ENCODE assay signal across 30 mouse cellular contexts in genomic region chr12:56670795-56671194, GRCm38 (mm10). TPM values are rescaled to one million over a fixed set of nuclear protein-coding genes. Genes with fewer than 3 reads are reported as not detected.
DNase-seq lines count a peak whose midpoint lies in the region; ATAC-seq and TF ChIP-seq lines count a peak whose summit lies in the region.
"Had no signal": no experiment of that assay in that cellular context is flagged by ENCODE, and none has a peak within 500 bp of the region (broad histone marks: within the 10 kb centered on the region; RNA-seq: fewer than 3 reads in every experiment).

No protein-coding gene starts in this region.

- no peak overlapping the region for H3K27ac ChIP-seq in heart, embryonic 10.5 days
- H3K27ac ChIP-seq in MEL (ENCODE audit: control insufficient read depth, low read depth, low read length): no peak overlapping the region
- H3K27ac ChIP-seq in limb, embryonic 12.5 days: peak overlapping the region; percentile 66
- H3K27ac ChIP-seq in limb, embryonic 15.5 days: peak overlapping the region; percentile 29; the same call in 1 of the 2 replicates
- H3K27ac ChIP-seq in hindbrain, embryonic 10.5 days: no peak overlapping the region
- H3K27ac ChIP-seq: embryonic facial prominence, embryonic 13.5 days; embryonic facial prominence, embryonic 15.5 days; forebrain, embryonic 10.5 days; forebrain, embryonic 12.5 days had no signal

- H3K27me3 ChIP-seq in heart, embryonic 10.5 days (ENCODE audit: insufficient read depth, poor library complexity, severe bottlenecking): no peaks in the 10 kb centered on the region
- H3K27me3 ChIP-seq in MEL (ENCODE audit: control insufficient read depth in 1 of 2, insufficient read depth in 2 of 2, low read length in 2 of 2): no peaks in the 10 kb centered on the region; a peak in 2 of 4 replicates
- peaks cover 7% of the 10 kb centered on the region; the same call in 1 of the 2 replicates for H3K27me3 ChIP-seq in limb, embryonic 12.5 days
- H3K27me3 ChIP-seq in limb, embryonic 15.5 days: 0 out of 2 replicates have a peak, but pooled peaks cover 2% of the 10 kb centered on the region
- peaks cover 13% of the 10 kb centered on the region; the same call in 1 of the 2 replicates for H3K27me3 ChIP-seq in hindbrain, embryonic 10.5 days (ENCODE audit: insufficient read depth, poor library complexity, severe bottlenecking)
- H3K27me3 ChIP-seq: embryonic facial prominence, embryonic 15.5 days had no signal

- TF ChIP-seq EP300 in MEL (IDR thresholded peaks at IDR 0.05; ENCODE audit: low read depth in 1 of 2, low read length in 2 of 2): no peak

- H3K9ac ChIP-seq in MEL (ENCODE audit: control insufficient read depth, low read depth, low read length, poor library complexity, severe bottlenecking): no peak overlapping the region
- no peak overlapping the region for H3K9ac ChIP-seq in limb, embryonic 12.5 days (replicated peaks)
- no peak overlapping the region for H3K9ac ChIP-seq in limb, embryonic 15.5 days
- H3K9ac ChIP-seq: embryonic facial prominence, embryonic 13.5 days; embryonic facial prominence, embryonic 15.5 days; forebrain, embryonic 12.5 days had no signal

- no peaks in the 10 kb centered on the region for H3K79me2 ChIP-seq in MEL (ENCODE audit: control insufficient read depth, insufficient read depth, low read length, poor library complexity)

- no peak for ATAC-seq in limb, embryonic 12.5 days (ENCODE audit: insufficient number of reproducible peaks, insufficient read depth, low FRiP score, low TSS enrichment, low read depth)
- ATAC-seq in limb, embryonic 15.5 days (ENCODE audit: insufficient number of reproducible peaks, low FRiP score, low TSS enrichment, low read depth): no peak
- ATAC-seq: CD4-positive, CD25-positive, alpha-beta regulatory T cell, adult 4 months; forebrain, embryonic 14.5 days; forebrain, embryonic 16.5 days had no signal

- intact Hi-C loops in left cerebral cortex, postnatal 25 days (cut with DNase I): no loop called here

- H3K4me2 ChIP-seq in limb, embryonic 12.5 days: no peak overlapping the region
- H3K4me2 ChIP-seq in limb, embryonic 15.5 days: peak overlapping the region; percentile 28; the same call in 1 of the 2 replicates
- H3K4me2 ChIP-seq: embryonic facial prominence, embryonic 15.5 days; forebrain, embryonic 12.5 days had no signal

- H3K4me1 ChIP-seq in heart, embryonic 10.5 days: no peaks in the 10 kb centered on the region
- H3K4me1 ChIP-seq in MEL (ENCODE audit: control insufficient read depth in 1 of 2, insufficient read depth in 2 of 2, low read length in 2 of 2): peaks cover 3 to 6% of the 10 kb centered on the region in 2 experiments; a peak in 2 of 4 replicates
- peaks cover 18% of the 10 kb centered on the region for H3K4me1 ChIP-seq in limb, embryonic 12.5 days (replicated peaks)
- H3K4me1 ChIP-seq in limb, embryonic 15.5 days: 0 out of 2 replicates have a peak, but pooled peaks cover 3% of the 10 kb centered on the region
- no peaks in the 10 kb centered on the region for H3K4me1 ChIP-seq in hindbrain, embryonic 10.5 days (replicated peaks)
- H3K4me1 ChIP-seq: embryonic facial prominence, embryonic 15.5 days; forebrain, embryonic 12.5 days had no signal

- H3K4me3 ChIP-seq in heart, embryonic 10.5 days: no peak overlapping the region
- no peak overlapping the region for H3K4me3 ChIP-seq in MEL (ENCODE audit: control insufficient read depth in 1 of 2, insufficient read depth in 1 of 2, low read depth in 2 of 2, low read length in 2 of 2)
- no peak overlapping the region for H3K4me3 ChIP-seq in limb, embryonic 12.5 days (replicated peaks)
- no peak overlapping the region for H3K4me3 ChIP-seq in limb, embryonic 15.5 days
- no peak overlapping the region for H3K4me3 ChIP-seq in hindbrain, embryonic 10.5 days
- H3K4me3 ChIP-seq: embryonic facial prominence, embryonic 13.5 days; embryonic facial prominence, embryonic 15.5 days; erythroblast, embryonic 14.5 days; forebrain, embryonic 10.5 days; forebrain, embryonic 12.5 days had no signal

- H3K36me3 ChIP-seq in heart, embryonic 10.5 days: no peaks in the 10 kb centered on the region
- peaks cover 0 to 5% of the 10 kb centered on the region in 2 experiments; a peak in 2 of 4 replicates for H3K36me3 ChIP-seq in MEL (ENCODE audit: control insufficient read depth in 1 of 2, insufficient read depth in 2 of 2, low read length in 2 of 2)
- no peaks in the 10 kb centered on the region for H3K36me3 ChIP-seq in limb, embryonic 12.5 days
- H3K36me3 ChIP-seq in limb, embryonic 15.5 days: no peaks in the 10 kb centered on the region
- no peaks in the 10 kb centered on the region for H3K36me3 ChIP-seq in hindbrain, embryonic 10.5 days
- H3K36me3 ChIP-seq: embryonic facial prominence, embryonic 13.5 days; embryonic facial prominence, embryonic 15.5 days; forebrain, embryonic 10.5 days; forebrain, embryonic 12.5 days; G1E had no signal

- DNase-seq in heart, adult 11 months: peak; percentile 51
- no peak for DNase-seq in heart, embryonic 10.5 days (ENCODE audit: low spot score)
- DNase-seq in MEL (ENCODE audit: low read depth, low spot score): no peak
- DNase-seq in hindbrain, embryonic 10.5 days (ENCODE audit: low spot score): no peak
- no peak for DNase-seq in left cerebral cortex, postnatal 25 days (ENCODE audit: low spot score in 2 of 2)
- DNase-seq in spleen, postnatal 10 days (ENCODE audit: low spot score in 2 of 2): no peak
- DNase-seq: adrenal gland, adult 2 months; adrenal gland, postnatal 10 days; adrenal gland, postnatal 25 days; B cell, adult 2 months; cerebellum, adult 11 months; cerebellum, adult 18-20 months; cerebellum, adult 8-10 months; cerebellum, adult 9-11 months; cerebellum, postnatal 14 days; cerebellum, postnatal 36 days; embryo, embryonic 11 days had no signal

- TF ChIP-seq CTCF in MEL (IDR thresholded peaks at IDR 0.05 in 2 of 3, conservative IDR thresholded peaks at IDR 0.05 in 1 of 3; ENCODE audit: control insufficient read depth in 1 of 3, insufficient read depth in 1 of 3, low read depth in 2 of 3, low read length in 3 of 3, poor library complexity in 1 of 3, severe bottlenecking in 1 of 3): no peak

- no peak for TF ChIP-seq RAD21 in MEL (IDR thresholded peaks at IDR 0.05; ENCODE audit: low read depth, low read length)

- WGBS in heart, embryonic 10.5 days: 88% methylated on average over 9 of the region's 9 CpGs
- 85% methylated on average over 9 of the region's 9 CpGs for WGBS in limb, embryonic 12.5 days
- 65% methylated on average over 9 of the region's 9 CpGs for WGBS in limb, embryonic 15.5 days
- 97% methylated on average over 9 of the region's 9 CpGs for WGBS in hindbrain, embryonic 10.5 days

- H3K9me3 ChIP-seq in heart, embryonic 10.5 days: no peaks in the 10 kb centered on the region
- no peaks in the 10 kb centered on the region for H3K9me3 ChIP-seq in MEL (replicated peaks; ENCODE audit: insufficient read depth, low read length)
- no peaks in the 10 kb centered on the region for H3K9me3 ChIP-seq in limb, embryonic 12.5 days
- no peaks in the 10 kb centered on the region for H3K9me3 ChIP-seq in limb, embryonic 15.5 days
- no peaks in the 10 kb centered on the region for H3K9me3 ChIP-seq in hindbrain, embryonic 10.5 days
- H3K9me3 ChIP-seq: embryonic facial prominence, embryonic 13.5 days; embryonic facial prominence, embryonic 15.5 days; forebrain, embryonic 10.5 days; forebrain, embryonic 12.5 days; G1E had no signal

- TF ChIP-seq POLR2A in MEL (IDR thresholded peaks at IDR 0.05; ENCODE audit: control insufficient read depth in 1 of 2, insufficient read depth in 1 of 2, low read depth in 1 of 2, low read length in 2 of 2, poor library complexity in 1 of 2): no peak

TF ChIP-seq in MEL, 35 proteins besides CTCF, POLR2A, EP300 and RAD21:
- TF ChIP-seq POLR2AphosphoS5 (IDR thresholded peaks at IDR 0.05; ENCODE audit: borderline replicate concordance, low read depth, low read length) (no peak), MAZ (IDR thresholded peaks at IDR 0.05; ENCODE audit: low read depth, low read length) (no peak), MXI1 (IDR thresholded peaks at IDR 0.05; ENCODE audit: low read depth, low read length) (no peak), MAFK (IDR thresholded peaks at IDR 0.05; ENCODE audit: borderline replicate concordance, low read depth, low read length) (peak; percentile 39; the same call in 1 of the 2 replicates), MEF2A (IDR thresholded peaks at IDR 0.05; ENCODE audit: extremely low read depth, insufficient replicate concordance, low read depth, low read length, poor library complexity, severe bottlenecking) (no peak), ZMIZ1 (IDR thresholded peaks at IDR 0.05; ENCODE audit: low read depth, low read length) (no peak), USF1 (IDR thresholded peaks at IDR 0.05; ENCODE audit: low read depth, low read length) (no peak), UBTF (IDR thresholded peaks at IDR 0.05; ENCODE audit: borderline replicate concordance, insufficient read depth, low read depth, low read length) (no peak)

RNA-seq across cellular contexts. Expression of gene Pax9, which starts 20.8 kb away (rescaled TPM):
- 0.30 and 0.80 TPM in 2 replicates for polyA plus RNA-seq in heart, embryonic 10.5 days (2016; fragmentation: Nextera tagmentation; extraction: Ambion mirVana)
- total RNA-seq in MEL (2012; rRNA removed): 1.7 and 2.5 TPM in 2 replicates
- polyA plus RNA-seq in MEL (2012; ENCODE audit: insufficient read depth in 1 of 2, insufficient read length in 2 of 2, low read depth in 1 of 2, low replicate concordance in 2 of 2, missing spikeins in 1 of 2): 1 to 10 TPM in 1 of 2 experiments, not detected in 1; 4.5 TPM
- polyA plus RNA-seq in limb, embryonic 12.5 days (2016; fragmentation: Nextera tagmentation; extraction: Ambion mirVana): 6.0 and 9.6 TPM in 2 replicates
- polyA plus RNA-seq in limb, embryonic 15.5 days (2015; fragmentation: Nextera tagmentation; extraction: Ambion mirVana): 3.4 and 4.3 TPM in 2 replicates
- polyA plus RNA-seq in hindbrain, embryonic 10.5 days (2016; fragmentation: Nextera tagmentation; extraction: Ambion mirVana): 2.4 and 3.0 TPM in 2 replicates
- total RNA-seq in left cerebral cortex, postnatal 25 days (2021): not detected
- total RNA-seq: adrenal gland, adult 2 months; adrenal gland, postnatal 10 days; adrenal gland, postnatal 25 days; adrenal gland, postnatal 4 days; common myeloid progenitor, adult 5-6 weeks had no signal
- polyA plus RNA-seq: adrenal gland, adult 2 months; erythroblast, embryonic 14.5 days; forebrain, embryonic 14.5 days; forebrain, embryonic 16.5 days had no signal

RNA-seq across cellular contexts. Expression of gene Nkx2-9, which starts 57.7 kb away (rescaled TPM):
- 0.14 and 0.44 TPM in 2 replicates for polyA plus RNA-seq in heart, embryonic 10.5 days (2016; fragmentation: Nextera tagmentation; extraction: Ambion mirVana)
- total RNA-seq in MEL (2012; rRNA removed): not detected in 2 replicates
- not detected for polyA plus RNA-seq in MEL (2012; ENCODE audit: insufficient read depth in 1 of 2, insufficient read length in 2 of 2, low read depth in 1 of 2, low replicate concordance in 2 of 2, missing spikeins in 1 of 2)
- not detected in 2 replicates for polyA plus RNA-seq in limb, embryonic 12.5 days (2016; fragmentation: Nextera tagmentation; extraction: Ambion mirVana)
- polyA plus RNA-seq in limb, embryonic 15.5 days (2015; fragmentation: Nextera tagmentation; extraction: Ambion mirVana): not detected in 2 replicates
- polyA plus RNA-seq in hindbrain, embryonic 10.5 days (2016; fragmentation: Nextera tagmentation; extraction: Ambion mirVana): 1.8 and 7.1 TPM in 2 replicates
- total RNA-seq in left cerebral cortex, postnatal 25 days (2021): not detected
- total RNA-seq: adrenal gland, postnatal 10 days; common myeloid progenitor, adult 5-6 weeks; G1E had no signal
- polyA plus RNA-seq: CD4-positive, CD25-positive, alpha-beta regulatory T cell, adult 4 months; embryonic facial prominence, embryonic 13.5 days; embryonic facial prominence, embryonic 15.5 days; erythroblast, embryonic 14.5 days; forebrain, embryonic 14.5 days; forebrain, embryonic 16.5 days; G1E had no signal

Comparison
In these comparisons a context has a peak if more than half of its experiments do, and no peak if none do; other contexts are left out.
1. H3K27ac ChIP-seq: peak in limb, embryonic 12.5 days (single experiment) and limb, embryonic 15.5 days (single experiment); none in heart, embryonic 10.5 days (single experiment), MEL (single experiment) and hindbrain, embryonic 10.5 days (single experiment).